Mouse (Mus musculus) hindbrain, embryonic 10.5 days (tissue): ENCODE data around the gene Gm3233. TPM values are rescaled to one million over a fixed set of nuclear protein-coding genes. Genes with fewer than 3 reads are reported as not detected.
"Not testable (repeated sequence)": the region's sequence is repeated elsewhere in the genome, so short reads cannot be mapped to it uniquely, and the experiment has no call there.

ENCODE experiments used
- DNase-seq: peaks from one replicate; pipeline ENCODE4 v3.0.0-alpha.2; 2017; ENCODE audit warnings: low spot score
- H3K27ac ChIP-seq: fragments of 300-500 bp; sonication (generic); 2 replicates; pipeline ENCODE4 v1.5.1; 2016; ENCODE audit warnings: mild to moderate bottlenecking, moderate library complexity
- H3K27me3 ChIP-seq: fragments of 300-500 bp; sonication (generic); 2 replicates; pipeline ENCODE4 v1.6.1; 2016; ENCODE audit warnings: mild to moderate bottlenecking; ENCODE audit not compliant: poor library complexity, insufficient read depth, severe bottlenecking
- H3K36me3 ChIP-seq: fragments of 300-500 bp; sonication (generic); 2 replicates; pipeline ENCODE4 v1.6.1; 2016; ENCODE audit warnings: mild to moderate bottlenecking, moderate library complexity
- H3K4me1 ChIP-seq: fragments of 300-500 bp; sonication (generic); replicated peaks from 2 replicates; pipeline ENCODE4 v1.6.1; 2016; ENCODE audit warnings: mild to moderate bottlenecking
- H3K4me3 ChIP-seq: fragments of 300-500 bp; sonication (generic); 2 replicates; pipeline ENCODE4 v1.5.1; 2016; ENCODE audit warnings: mild to moderate bottlenecking, moderate library complexity
- H3K9me3 ChIP-seq: fragments of 300-500 bp; sonication (generic); 2 replicates; pipeline ENCODE4 v1.6.1; 2016; ENCODE audit warnings: mild to moderate bottlenecking, moderate library complexity
- WGBS: fragments of 180-500 bp; shearing (Covaris S2); methylation state at CpG from one replicate; pipeline ENCODE4 v1.1.7; 2016; 5-methylcytosine and 5-hydroxymethylcytosine counted together
- polyA plus RNA-seq: library from polyadenylated mRNA; unstranded; fragments of >200 nt; fragmentation: Nextera tagmentation; extraction: Ambion mirVana; gene quantifications from 2 replicates; pipeline ENCODE4 v1.2.1, GENCODE M21; 2016

Gm3233 gene
- polyA plus RNA-seq, 1 experiment from 2014 or later: not detected

DNA sequence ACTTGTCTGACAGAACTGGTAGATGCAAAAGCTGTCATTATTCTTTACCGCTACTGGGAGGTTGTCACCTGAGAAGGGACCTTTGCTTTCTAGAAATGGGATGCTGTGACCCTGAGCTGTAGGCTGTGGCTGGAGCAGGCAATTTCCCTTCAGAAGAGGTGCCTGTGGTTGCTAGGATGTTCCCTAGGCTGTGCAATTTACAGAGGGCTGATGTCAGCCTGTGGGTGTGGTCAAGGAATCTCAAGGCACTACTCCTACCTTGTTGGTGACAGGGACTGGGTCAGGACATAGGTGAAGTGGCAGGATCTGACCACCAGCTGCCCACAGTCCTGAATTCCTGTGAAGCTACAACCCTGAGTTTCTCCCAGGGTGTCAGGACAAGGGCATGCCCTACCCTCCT, 10.2 kb upstream of the Gm3233 start:
- H3K4me3 ChIP-seq: no peak overlapping the region
- WGBS: 84% methylated on average over 1 of the region's 1 CpGs
- no peak for DNase-seq
- H3K9me3 ChIP-seq: no peaks in the 10 kb centered on the region
- H3K4me1 ChIP-seq: no peaks in the 10 kb centered on the region; the same call in 1 of the 2 replicates
- H3K27me3 ChIP-seq: no peaks in the 10 kb centered on the region
- no peak overlapping the region for H3K27ac ChIP-seq
- H3K36me3 ChIP-seq: no peaks in the 10 kb centered on the region

DNA sequence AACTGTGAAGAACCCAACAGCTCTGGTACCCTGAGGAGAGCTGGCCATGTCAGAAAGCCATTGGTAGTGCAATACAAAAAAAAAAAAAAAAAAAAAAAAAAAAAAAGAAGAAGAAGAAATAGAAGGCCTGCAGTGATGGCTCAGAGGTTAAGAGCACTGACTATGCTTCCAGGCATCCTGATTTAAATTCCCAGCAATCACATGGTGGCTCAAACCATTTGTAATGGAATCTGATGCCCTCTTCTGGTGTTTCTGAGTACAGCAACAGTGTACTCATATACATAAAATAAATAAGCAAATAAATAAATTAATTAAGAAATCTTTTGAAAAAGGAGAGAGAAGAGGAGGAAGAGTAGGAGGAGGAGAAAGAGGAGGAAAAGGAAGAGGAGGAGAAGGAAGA, 6.0 kb downstream of the Gm3233 start:
- peaks cover 9% of the 10 kb centered on the region; the same call in 1 of the 2 replicates for H3K4me1 ChIP-seq
- H3K27ac ChIP-seq: no peak overlapping the region
- no peak overlapping the region for H3K4me3 ChIP-seq
- no peaks in the 10 kb centered on the region for H3K36me3 ChIP-seq
- H3K9me3 ChIP-seq: 0 out of 2 replicates have a peak, but pooled peaks cover 2% of the 10 kb centered on the region
- no peaks in the 10 kb centered on the region for H3K27me3 ChIP-seq
- no peak for DNase-seq

DNA sequence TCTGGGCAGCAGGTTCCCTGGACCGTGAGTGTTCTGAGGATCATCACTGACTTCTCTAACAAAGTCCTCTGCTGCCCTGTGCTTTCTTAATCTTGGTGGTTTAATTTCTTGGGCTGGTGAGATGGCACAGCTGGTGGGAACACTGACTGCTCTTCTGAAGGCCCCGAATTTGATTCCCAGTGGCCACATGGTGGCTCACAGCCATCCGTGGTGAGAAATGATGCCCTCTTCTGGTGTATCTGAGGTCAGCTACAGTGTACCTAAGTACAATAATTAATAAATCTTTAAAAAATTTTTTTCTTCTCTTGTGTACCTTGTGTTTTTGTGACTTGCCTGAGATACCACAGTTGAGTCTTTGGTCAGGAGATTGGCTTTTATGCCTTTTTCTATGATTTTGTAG, 7.2 kb downstream of the Gm3233 start:
- DNase-seq, H3K4me1 ChIP-seq, H3K36me3 ChIP-seq, H3K4me3 ChIP-seq, H3K27me3 ChIP-seq, H3K9me3 ChIP-seq, H3K27ac ChIP-seq: not testable (repeated sequence)
- 68% methylated on average over 3 of the region's 3 CpGs for WGBS

DNA sequence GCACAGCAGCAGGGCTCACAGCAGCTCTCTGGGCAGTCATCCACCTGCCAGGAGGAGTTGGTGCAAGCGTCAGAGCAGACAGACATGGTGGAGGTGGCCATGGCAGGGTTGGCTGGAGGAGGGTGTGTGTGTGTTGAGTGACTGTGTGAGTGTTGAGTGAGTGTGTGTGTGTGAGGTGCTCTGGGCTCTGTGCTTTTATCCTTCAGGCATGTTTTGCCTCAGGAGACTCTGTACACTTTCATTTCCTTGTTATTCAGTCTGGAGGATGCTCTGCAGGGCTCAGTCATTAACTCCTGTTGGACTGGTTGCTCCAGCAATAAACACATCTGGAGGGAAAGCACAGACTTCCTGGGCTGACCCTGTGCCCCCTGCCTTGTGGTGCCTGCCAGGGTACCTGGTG, 8.2 kb downstream of the Gm3233 start, which contains the start of gene Gm9736:
Gm9736 (minus strand) TSS at position 101 of the 400 bp plus-strand sequence.
- H3K27me3 ChIP-seq, H3K4me3 ChIP-seq, H3K9me3 ChIP-seq, H3K27ac ChIP-seq, H3K4me1 ChIP-seq, DNase-seq, H3K36me3 ChIP-seq: not testable (repeated sequence)
- WGBS: 53% methylated on average over 1 of the region's 1 CpGs

DNA sequence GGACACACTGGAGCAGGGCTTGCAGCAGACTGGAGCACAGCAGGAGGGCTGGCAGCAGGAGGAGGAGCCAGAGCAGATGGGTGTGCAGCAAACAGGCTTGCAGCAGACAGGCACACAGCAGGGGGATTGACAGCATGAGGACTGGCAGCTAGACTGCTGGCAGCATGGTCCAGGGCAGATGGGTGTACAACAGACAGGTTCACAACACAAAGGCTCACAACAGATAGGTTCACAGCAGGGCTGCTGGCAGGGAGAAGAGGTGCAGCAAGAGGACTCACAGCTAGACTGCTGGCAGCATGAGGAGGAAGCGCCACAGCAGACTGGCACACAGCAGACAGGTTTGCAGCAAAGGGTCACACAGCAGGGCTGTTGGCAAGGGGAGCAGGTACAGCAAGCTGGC, 8.8 kb downstream of the Gm3233 start:
- not testable (repeated sequence) for H3K9me3 ChIP-seq, H3K27ac ChIP-seq, H3K4me3 ChIP-seq, DNase-seq, H3K4me1 ChIP-seq, H3K27me3 ChIP-seq, H3K36me3 ChIP-seq
- WGBS: 71% methylated on average over 1 of the region's 1 CpGs

DNA sequence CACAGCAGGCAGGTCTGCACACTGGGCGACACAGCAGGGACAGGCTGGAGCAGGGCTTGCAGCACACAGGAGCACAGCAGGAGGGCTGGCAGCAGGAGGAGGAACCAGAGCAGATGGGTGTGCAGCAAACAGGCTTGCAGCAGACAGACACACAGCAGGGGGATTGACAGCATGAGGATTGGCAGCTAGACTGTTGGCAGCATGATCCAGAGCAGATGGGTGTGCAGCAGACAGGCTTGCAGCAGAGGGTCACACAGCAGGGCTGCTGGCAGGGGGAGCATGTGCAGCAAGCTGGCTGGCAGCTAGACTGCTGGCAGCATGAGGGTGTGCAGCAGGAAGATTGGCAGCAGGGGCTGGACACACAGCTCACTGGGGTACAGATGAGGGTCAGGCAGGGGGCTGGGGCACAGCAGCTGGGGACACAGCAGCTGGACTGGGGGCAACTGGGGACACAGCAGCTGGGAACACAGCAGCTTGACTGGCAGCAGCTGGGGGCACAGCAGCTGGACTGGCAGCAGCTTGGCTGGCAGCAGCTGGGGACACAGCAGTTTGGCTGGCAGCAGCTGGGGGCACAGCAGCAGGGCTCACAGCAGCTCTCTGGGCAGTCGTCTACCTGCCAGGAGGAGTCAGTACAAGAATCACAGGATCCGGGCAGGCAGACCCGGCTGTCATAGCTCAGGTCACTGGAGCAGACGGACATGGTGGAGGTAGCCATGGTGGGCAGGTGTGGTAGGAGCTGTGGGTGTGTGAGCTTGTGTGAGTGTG, 17.4 kb downstream of the Gm3233 start, which contains the start of gene Gm18596:
Gm18596 (minus strand) TSS at position 715 of the 765 bp plus-strand sequence.
- H3K27me3 ChIP-seq, H3K4me3 ChIP-seq, DNase-seq, H3K9me3 ChIP-seq, H3K36me3 ChIP-seq: not testable (repeated sequence)
- H3K4me1 ChIP-seq: peaks cover 41% of the 10 kb centered on the region
- 47% methylated on average over 5 of the region's 5 CpGs for WGBS
- H3K27ac ChIP-seq: peak within 1 kb of the TSS; percentile 9

DNA sequence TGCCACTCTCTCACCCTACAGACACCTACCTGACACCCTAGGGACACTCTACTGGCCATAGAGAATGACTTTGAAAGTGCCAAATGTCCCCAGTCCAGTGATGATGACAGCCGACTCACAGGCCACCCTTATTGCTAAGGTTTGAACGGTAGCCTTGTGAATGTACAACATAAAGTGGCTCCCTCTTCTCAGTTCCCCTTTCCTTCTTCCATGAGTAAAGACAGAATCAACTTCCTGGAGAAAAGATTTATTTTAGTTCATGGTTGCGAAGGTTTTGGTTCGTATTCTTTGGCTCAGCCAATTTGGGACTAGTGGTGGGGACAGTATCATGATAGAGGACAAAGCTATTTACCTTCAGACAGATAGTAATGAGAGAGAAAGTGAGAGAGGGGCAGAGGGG, 20.6 kb downstream of the Gm3233 start:
- Histone ChIP-seq H3K36me3 (no peaks in the 10 kb centered on the region), H3K4me1 (peaks cover 35% of the 10 kb centered on the region)

DNA sequence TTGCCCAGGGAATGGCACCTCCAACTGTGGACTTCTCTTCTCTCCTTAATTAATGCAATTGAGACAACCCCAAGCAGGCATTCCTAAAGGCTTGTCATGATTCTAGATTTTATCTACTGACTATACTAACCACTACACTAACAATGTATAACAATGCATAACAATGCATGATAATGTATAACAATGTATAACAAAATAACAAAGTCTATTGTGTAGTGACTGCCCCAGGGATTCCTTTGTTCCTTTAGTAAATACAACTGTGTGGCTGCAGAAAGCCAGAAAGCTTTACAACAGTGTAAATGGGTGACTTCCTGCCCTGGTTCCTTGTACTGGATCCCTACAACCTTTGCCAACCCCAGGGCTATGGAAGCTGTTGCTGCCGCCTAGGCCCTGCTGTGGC, 23.6 kb downstream of the Gm3233 start:
- no peak for DNase-seq
- Histone ChIP-seq H3K9me3 (peaks cover 16% of the 10 kb centered on the region), H3K27me3 (no peaks in the 10 kb centered on the region), H3K4me3 (no peak overlapping the region), H3K36me3 (no peaks in the 10 kb centered on the region), H3K27ac (no peak overlapping the region), H3K4me1 (peaks cover 20% of the 10 kb centered on the region)
- WGBS: 95% methylated on average over 1 of the region's 1 CpGs

More for the DNA sequence above, 20.6 kb downstream of the Gm3233 start:
- DNase-seq: no peak
- H3K27ac ChIP-seq: no peak overlapping the region
- WGBS: 93% methylated on average over 4 of the region's 4 CpGs
- no peak overlapping the region for H3K4me3 ChIP-seq
- H3K27me3 ChIP-seq: no peaks in the 10 kb centered on the region
- H3K9me3 ChIP-seq: peaks cover 16% of the 10 kb centered on the region

DNA sequence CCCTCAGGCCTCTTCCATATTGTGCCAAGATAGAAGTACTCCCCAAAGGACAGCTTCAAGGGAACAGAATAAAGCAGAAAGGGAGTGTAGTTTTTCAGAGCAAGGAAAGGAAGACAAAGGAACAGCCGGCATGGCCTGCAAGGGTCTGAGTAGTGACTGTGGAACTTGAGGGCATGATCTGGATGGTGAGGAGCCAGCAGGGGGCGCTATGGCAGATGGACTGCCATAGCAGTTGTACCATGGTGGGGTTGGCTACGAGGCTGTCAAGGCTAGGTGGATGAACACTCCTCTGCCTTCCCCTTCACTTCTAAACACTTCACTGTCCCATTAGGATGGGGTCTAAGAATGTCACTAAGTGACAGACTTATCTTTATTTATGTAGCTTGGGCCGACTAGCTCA, 30.2 kb downstream of the Gm3233 start:
- peak; percentile 18 for DNase-seq
- WGBS: 54% methylated on average over 4 of the region's 4 CpGs
- no peaks in the 10 kb centered on the region for H3K9me3 ChIP-seq
- no peaks in the 10 kb centered on the region for H3K27me3 ChIP-seq
- H3K4me1 ChIP-seq: no peaks in the 10 kb centered on the region
- no peaks in the 10 kb centered on the region for H3K36me3 ChIP-seq
- no peak overlapping the region for H3K4me3 ChIP-seq
- H3K27ac ChIP-seq: no peak overlapping the region

DNA sequence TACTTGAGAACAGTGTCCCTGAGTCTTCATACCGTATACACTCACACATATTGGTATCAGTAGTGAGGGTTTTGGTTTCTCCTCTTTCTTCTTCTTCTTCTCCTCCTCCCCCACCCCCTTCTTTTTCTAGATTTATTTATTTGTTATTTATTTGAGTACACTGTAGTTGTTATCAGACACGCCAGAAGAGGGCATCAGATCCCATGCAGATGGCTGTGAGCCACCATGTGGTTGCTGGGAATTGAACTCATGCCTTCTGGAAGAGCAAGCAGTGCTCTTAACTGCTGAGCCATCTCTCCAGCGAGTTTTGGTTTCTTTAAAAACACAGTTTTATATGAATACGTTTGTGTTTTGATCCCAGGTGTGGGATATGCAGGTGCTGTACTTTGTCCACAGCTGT, 31.2 kb downstream of the Gm3233 start:
- Histone ChIP-seq H3K9me3 (no peaks in the 10 kb centered on the region), H3K36me3 (no peaks in the 10 kb centered on the region), H3K4me3 (no peak overlapping the region), H3K4me1 (no peaks in the 10 kb centered on the region), H3K27ac (no peak overlapping the region), H3K27me3 (no peaks in the 10 kb centered on the region)
- WGBS: 65% methylated on average over 4 of the region's 4 CpGs
- DNase-seq: no peak

DNA sequence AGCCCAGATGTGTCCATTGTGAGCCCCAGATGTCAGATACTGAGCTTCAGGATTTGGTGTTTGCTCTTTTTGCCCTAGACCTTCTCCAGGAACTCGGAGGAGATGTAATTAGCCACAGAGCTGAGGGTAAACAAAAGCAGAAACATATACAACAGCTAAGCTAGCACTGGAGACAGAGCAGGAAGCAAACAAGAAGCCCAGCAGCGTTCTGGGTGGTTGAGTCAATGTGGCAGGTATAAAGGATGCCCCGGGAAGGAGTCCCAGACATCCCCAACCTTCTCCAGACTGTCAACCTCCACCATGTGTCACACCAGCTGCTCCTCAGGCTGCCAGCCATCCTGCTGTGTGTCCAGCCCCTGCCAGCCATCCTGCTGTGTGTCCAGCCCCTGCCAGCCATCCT, 33.3 kb downstream of the Gm3233 start, which contains the start of gene Gm10100:
Gm10100 (plus strand) TSS at position 301 of the 400 bp plus-strand sequence.
- H3K27ac ChIP-seq: no peak within 1 kb of the TSS
- 43% methylated on average over 3 of the region's 3 CpGs for WGBS
- H3K36me3 ChIP-seq: no peaks in the 10 kb centered on the region
- no peaks in the 10 kb centered on the region for H3K4me1 ChIP-seq
- H3K27me3 ChIP-seq: no peaks in the 10 kb centered on the region
- H3K4me3 ChIP-seq: no peak within 1 kb of the TSS
- DNase-seq: no peak
- H3K9me3 ChIP-seq: no peaks in the 10 kb centered on the region

DNA sequence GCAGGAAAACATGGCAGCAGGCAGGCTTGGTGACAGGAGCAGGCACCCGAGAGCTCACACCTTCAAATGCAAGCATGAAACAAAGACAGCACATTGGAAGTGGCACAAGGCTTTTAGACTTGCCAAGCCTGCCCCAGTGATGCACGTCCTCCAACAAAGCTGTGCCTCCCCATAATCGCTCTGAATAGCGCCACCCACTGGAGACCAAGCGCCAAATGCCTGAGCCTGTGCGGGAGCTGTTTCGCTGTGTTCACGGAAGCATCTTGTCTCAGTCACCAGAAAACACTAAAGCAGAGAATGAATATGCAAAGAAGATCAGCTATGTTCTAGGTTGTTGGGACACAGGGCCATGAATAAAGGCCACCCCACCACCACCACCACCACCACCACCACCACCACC, 34.6 kb downstream of the Gm3233 start:
- no peak overlapping the region for H3K4me3 ChIP-seq
- no peaks in the 10 kb centered on the region for H3K36me3 ChIP-seq
- no peaks in the 10 kb centered on the region for H3K27me3 ChIP-seq
- DNase-seq: no peak
- 79% methylated on average over 8 of the region's 8 CpGs for WGBS
- H3K9me3 ChIP-seq: peaks cover 3% of the 10 kb centered on the region; the same call in 1 of the 2 replicates
- no peaks in the 10 kb centered on the region for H3K4me1 ChIP-seq
- no peak overlapping the region for H3K27ac ChIP-seq

DNA sequence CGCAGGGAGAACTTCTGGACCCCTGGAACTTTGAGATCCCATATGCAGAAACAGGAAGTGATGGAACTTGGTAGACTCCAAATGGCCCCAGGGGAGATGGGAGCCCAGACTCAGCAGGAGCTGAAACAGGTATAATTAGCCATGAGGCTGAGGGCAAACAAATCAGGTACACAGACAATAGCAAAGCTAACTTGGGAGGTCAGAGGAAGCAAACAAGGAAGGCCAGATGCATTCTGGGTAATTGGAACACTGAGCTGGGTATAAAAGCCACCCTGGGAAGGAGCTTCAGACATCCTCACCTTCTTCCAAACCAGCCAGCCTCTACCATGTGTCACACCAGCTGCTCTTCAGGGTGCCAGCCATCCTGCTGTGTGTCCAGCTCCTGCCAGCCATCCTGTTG, 39.2 kb downstream of the Gm3233 start, which contains the start of gene Krtap12-1:
Krtap12-1 (plus strand) TSS at position 301 of the 400 bp plus-strand sequence.
- not testable (repeated sequence) for H3K27me3 ChIP-seq, H3K9me3 ChIP-seq, H3K4me3 ChIP-seq, H3K4me1 ChIP-seq, DNase-seq, H3K27ac ChIP-seq, H3K36me3 ChIP-seq
- 82% methylated on average over 1 of the region's 1 CpGs for WGBS
